Mouse (Mus musculus) hindbrain, embryonic 13.5 days (tissue): ENCODE data around the gene Rabl6. TPM values are rescaled to one million over a fixed set of nuclear protein-coding genes. Genes with fewer than 3 reads are reported as not detected.

ENCODE experiments used
- ATAC-seq: fragments of 200-750 bp; cut with Nextera tagmentation; 2 replicates; pipeline ENCODE4 v1.8.0; 2017; ENCODE audit warnings: moderate TSS enrichment; ENCODE audit not compliant: low FRiP score
- H3K27ac ChIP-seq: fragments of 300-500 bp; sonication (generic); 2 replicates; pipeline ENCODE4 v1.5.1; 2015; ENCODE audit warnings: inconsistent platforms, mild to moderate bottlenecking, moderate library complexity
- H3K27me3 ChIP-seq: fragments of 300-500 bp; sonication (generic); 2 replicates; pipeline ENCODE4 v1.6.1; 2015; ENCODE audit warnings: mild to moderate bottlenecking, inconsistent platforms
- H3K36me3 ChIP-seq: fragments of 300-500 bp; sonication (generic); 2 replicates; pipeline ENCODE4 v1.6.1; 2015; ENCODE audit warnings: mild to moderate bottlenecking, inconsistent platforms
- H3K4me1 ChIP-seq: fragments of 300-500 bp; sonication (generic); replicated peaks from 2 replicates; pipeline ENCODE4 v1.6.1; 2015; ENCODE audit warnings: inconsistent platforms
- H3K4me2 ChIP-seq: fragments of 300-500 bp; sonication (generic); 2 replicates; pipeline ENCODE4 v1.6.1; 2015; ENCODE audit warnings: inconsistent platforms, mild to moderate bottlenecking, moderate library complexity
- H3K4me3 ChIP-seq: fragments of 300-500 bp; sonication (generic); 2 replicates; pipeline ENCODE4 v1.5.1; 2015; ENCODE audit warnings: mild to moderate bottlenecking, inconsistent platforms
- H3K9ac ChIP-seq: fragments of 300-500 bp; sonication (generic); 2 replicates; pipeline ENCODE4 v1.6.1; 2015; ENCODE audit warnings: mild to moderate bottlenecking, inconsistent platforms
- H3K9me3 ChIP-seq: fragments of 300-500 bp; sonication (generic); 2 replicates; pipeline ENCODE4 v1.6.1; 2016; ENCODE audit warnings: inconsistent platforms
- WGBS: fragments of 180-500 bp; shearing (Covaris S2); methylation state at CpG from one replicate; pipeline ENCODE4 v1.1.7; 2015; 5-methylcytosine and 5-hydroxymethylcytosine counted together
- polyA plus RNA-seq: library from polyadenylated mRNA; unstranded; fragments of >200 nt; fragmentation: Nextera tagmentation; extraction: Ambion mirVana; gene quantifications from 2 replicates; pipeline ENCODE4 v1.2.1, GENCODE M21; 2015

Rabl6 gene
- polyA plus RNA-seq, result 67.9 and 75.5 TPM in 2 replicates

- under 1% methylated on average over 80 of the region's 80 CpGs for WGBS
- peak within 1 kb of the TSS; percentile 99 for H3K4me3 ChIP-seq
- H3K27me3 ChIP-seq, result peaks cover 23% of the 10 kb centered on the region
- H3K4me1 ChIP-seq, result peaks cover 23% of the 10 kb centered on the region
- peak within 1 kb of the TSS; percentile 96 for H3K9ac ChIP-seq
- H3K36me3 ChIP-seq, result peaks cover 8% of the 10 kb centered on the region
- peak within 1 kb of the TSS; percentile 95 for H3K27ac ChIP-seq
- no peaks in the 10 kb centered on the region for H3K9me3 ChIP-seq
- peak within 1 kb of the TSS; percentile 68 for H3K4me2 ChIP-seq
- ATAC-seq, result peak; percentile 93
These were observed at the start of gene Rabl6 for GRCm38 (mm10) chr2:25607761-25608622. TSS of gene Rabl6 (minus strand) at chr2:25608521.

- H3K36me3 ChIP-seq, result no peaks in the 10 kb centered on the region
- no peaks in the 10 kb centered on the region for H3K9me3 ChIP-seq
- H3K4me2 ChIP-seq, result no peak within 1 kb of the TSS
- no peak within 1 kb of the TSS for H3K9ac ChIP-seq
- no peak within 1 kb of the TSS for H3K4me3 ChIP-seq
- H3K4me1 ChIP-seq, result no peaks in the 10 kb centered on the region
- ATAC-seq, result no peak
- H3K27ac ChIP-seq, result no peak within 1 kb of the TSS
- H3K27me3 ChIP-seq, result peaks cover 7% of the 10 kb centered on the region; the same call in 1 of the 2 replicates
These were observed 49.3 kb upstream of the Rabl6 start, which contains the start of gene Lcn5 for GRCm38 (mm10) chr2:25657652-25658051. TSS of gene Lcn5 (plus strand) at chr2:25657952.

GRCm38 (mm10) chr2:25657246-25657645 is 48.9 kb upstream of the Rabl6 start:
- WGBS, result 91% methylated on average over 4 of the region's 4 CpGs
- Histone ChIP-seq H3K27me3 (peaks cover 7% of the 10 kb centered on the region; the same call in 1 of the 2 replicates), H3K9me3 (no peaks in the 10 kb centered on the region), H3K4me2 (no peak overlapping the region), H3K36me3 (no peaks in the 10 kb centered on the region), H3K4me3 (no peak overlapping the region), H3K9ac (no peak overlapping the region), H3K27ac (no peak overlapping the region), H3K4me1 (no peaks in the 10 kb centered on the region)
- ATAC-seq, result no peak

GRCm38 (mm10) chr2:25656691-25657090 is 48.4 kb upstream of the Rabl6 start:
- Histone ChIP-seq H3K4me1 (no peaks in the 10 kb centered on the region), H3K9ac (no peak overlapping the region), H3K4me3 (no peak overlapping the region), H3K27ac (no peak overlapping the region), H3K27me3 (peaks cover 7% of the 10 kb centered on the region; the same call in 1 of the 2 replicates), H3K4me2 (no peak overlapping the region), H3K36me3 (no peaks in the 10 kb centered on the region), H3K9me3 (no peaks in the 10 kb centered on the region)
- ATAC-seq, result no peak
- WGBS, result 89% methylated on average over 4 of the region's 4 CpGs

GRCm38 (mm10) chr2:25654502-25654901 is 46.2 kb upstream of the Rabl6 start:
- Histone ChIP-seq H3K27ac (no peak overlapping the region), H3K4me2 (no peak overlapping the region)
- ATAC-seq, result no peak

GRCm38 (mm10) chr2:25652902-25653301 is 44.6 kb upstream of the Rabl6 start, which contains the start of gene Lcn8:
TSS of gene Lcn8 (plus strand) at chr2:25653120.
- H3K9me3 ChIP-seq, result no peaks in the 10 kb centered on the region
- H3K4me2 ChIP-seq, result no peak within 1 kb of the TSS
- ATAC-seq, result no peak
- no peaks in the 10 kb centered on the region for H3K4me1 ChIP-seq
- WGBS, result 77% methylated on average over 2 of the region's 2 CpGs
- no peak within 1 kb of the TSS for H3K27ac ChIP-seq
- H3K27me3 ChIP-seq, result peaks cover 10% of the 10 kb centered on the region; the same call in 1 of the 2 replicates
- H3K4me3 ChIP-seq, result no peak within 1 kb of the TSS
- H3K36me3 ChIP-seq, result no peaks in the 10 kb centered on the region
- no peak within 1 kb of the TSS for H3K9ac ChIP-seq

More at GRCm38 (mm10) chr2:25654502-25654901, 46.2 kb upstream of the Rabl6 start:
- no peak overlapping the region for H3K9ac ChIP-seq
- no peaks in the 10 kb centered on the region for H3K36me3 ChIP-seq
- no peak overlapping the region for H3K4me3 ChIP-seq
- WGBS, result 64% methylated on average over 1 of the region's 1 CpGs
- H3K27me3 ChIP-seq, result peaks cover 10% of the 10 kb centered on the region; the same call in 1 of the 2 replicates
- H3K4me1 ChIP-seq, result no peaks in the 10 kb centered on the region
- H3K9me3 ChIP-seq, result no peaks in the 10 kb centered on the region

- Histone ChIP-seq H3K9me3 (no peaks in the 10 kb centered on the region), H3K9ac (no peak overlapping the region), H3K4me3 (no peak overlapping the region), H3K4me2 (no peak overlapping the region), H3K4me1 (no peaks in the 10 kb centered on the region), H3K27ac (no peak overlapping the region), H3K36me3 (no peaks in the 10 kb centered on the region), H3K27me3 (no peaks in the 10 kb centered on the region)
- 24% methylated on average over 6 of the region's 6 CpGs for WGBS
- ATAC-seq, result no peak
These were observed 31.6 kb upstream of the Rabl6 start for GRCm38 (mm10) chr2:25639890-25640289.

GRCm38 (mm10) chr2:25634046-25634445 is 25.7 kb upstream of the Rabl6 start:
- Histone ChIP-seq H3K9ac (no peak overlapping the region), H3K27me3 (no peaks in the 10 kb centered on the region), H3K27ac (no peak overlapping the region), H3K4me3 (no peak overlapping the region), H3K36me3 (no peaks in the 10 kb centered on the region), H3K9me3 (no peaks in the 10 kb centered on the region), H3K4me1 (no peaks in the 10 kb centered on the region), H3K4me2 (no peak overlapping the region)
- WGBS, result 54% methylated on average over 1 of the region's 1 CpGs
- ATAC-seq, result no peak

GRCm38 (mm10) chr2:25633616-25634015 is 25.3 kb upstream of the Rabl6 start:
- ATAC-seq, result no peak
- Histone ChIP-seq H3K36me3 (no peaks in the 10 kb centered on the region), H3K9ac (no peak overlapping the region), H3K4me3 (no peak overlapping the region), H3K27me3 (no peaks in the 10 kb centered on the region), H3K9me3 (no peaks in the 10 kb centered on the region), H3K27ac (no peak overlapping the region), H3K4me2 (no peak overlapping the region), H3K4me1 (no peaks in the 10 kb centered on the region)
- 90% methylated on average over 3 of the region's 3 CpGs for WGBS

- Histone ChIP-seq H3K27ac (no peak overlapping the region), H3K4me2 (no peak overlapping the region), H3K36me3 (no peaks in the 10 kb centered on the region), H3K9me3 (no peaks in the 10 kb centered on the region), H3K4me1 (no peaks in the 10 kb centered on the region), H3K9ac (no peak overlapping the region), H3K4me3 (no peak overlapping the region), H3K27me3 (0 out of 2 replicates have a peak, but pooled peaks cover under 1% of the 10 kb centered on the region)
- WGBS, result 35% methylated on average over 4 of the region's 4 CpGs
- ATAC-seq, result no peak
These were observed 20.4 kb upstream of the Rabl6 start for GRCm38 (mm10) chr2:25628738-25629137.

- H3K4me2 ChIP-seq, result no peak within 1 kb of the TSS
- no peak within 1 kb of the TSS for H3K27ac ChIP-seq
- no peaks in the 10 kb centered on the region for H3K4me1 ChIP-seq
- 0 out of 2 replicates have a peak, but pooled peaks cover 7% of the 10 kb centered on the region for H3K27me3 ChIP-seq
- H3K4me3 ChIP-seq, result no peak within 1 kb of the TSS
- H3K36me3 ChIP-seq, result no peaks in the 10 kb centered on the region
- WGBS, result 84% methylated on average over 6 of the region's 6 CpGs
- no peak for ATAC-seq
- H3K9ac ChIP-seq, result no peak within 1 kb of the TSS
- H3K9me3 ChIP-seq, result no peaks in the 10 kb centered on the region
These were observed 19.5 kb upstream of the Rabl6 start, which contains the start of gene Fcna for GRCm38 (mm10) chr2:25627811-25628210. TSS of gene Fcna (minus strand) at chr2:25628030.

GRCm38 (mm10) chr2:25625986-25626385 is 17.7 kb upstream of the Rabl6 start:
- H3K4me1 ChIP-seq, result peaks cover 8% of the 10 kb centered on the region
- H3K36me3 ChIP-seq, result no peaks in the 10 kb centered on the region
- ATAC-seq, result no peak
- H3K4me3 ChIP-seq, result no peak overlapping the region
- H3K27ac ChIP-seq, result no peak overlapping the region
- no peak overlapping the region for H3K4me2 ChIP-seq
- no peak overlapping the region for H3K9ac ChIP-seq
- WGBS, result 50% methylated on average over 5 of the region's 5 CpGs
- no peaks in the 10 kb centered on the region for H3K9me3 ChIP-seq
- H3K27me3 ChIP-seq, result 0 out of 2 replicates have a peak, but pooled peaks cover 7% of the 10 kb centered on the region
